Mouse (Mus musculus) embryo, embryonic 11 days (tissue): ENCODE results near the gene Ano7.
"Not testable (repeated sequence)": the region's sequence is repeated elsewhere in the genome, so short reads cannot be mapped to it uniquely, and the experiment has no call there.

Source experiments
- DNase-seq: peaks from one replicate; pipeline ENCODE4 v3.0.0-alpha.2; 2015

Ano7 gene

GRCm38 (mm10) chr1:93450118-93450517 is 76.4 kb downstream of the Ano7 start:
- DNase-seq = not testable (repeated sequence)

GRCm38 (mm10) chr1:93453721-93454255 is 80.1 kb downstream of the Ano7 start:
- DNase-seq = no peak
